Mouse (Mus musculus) midbrain, embryonic 10.5 days (tissue): Measurements from ENCODE around the gene Fkbp15. TPM values are rescaled to one million over a fixed set of nuclear protein-coding genes. Genes with fewer than 3 reads are reported as not detected.

Experiments used
- DNase-seq: peaks from one replicate; pipeline ENCODE4 v3.0.0-alpha.2; 2017; ENCODE audit warnings: low spot score
- H3K27ac ChIP-seq: fragments of 300-500 bp; sonication (generic); replicated peaks from 2 replicates; pipeline ENCODE4 v1.5.1; 2016; ENCODE audit warnings: mild to moderate bottlenecking
- H3K27me3 ChIP-seq: fragments of 300-500 bp; sonication (generic); 2 replicates; pipeline ENCODE4 v1.6.1; 2016; ENCODE audit warnings: low read depth, mild to moderate bottlenecking; ENCODE audit not compliant: poor library complexity, severe bottlenecking
- H3K36me3 ChIP-seq: fragments of 300-500 bp; sonication (generic); 2 replicates; pipeline ENCODE4 v1.6.1; 2016; ENCODE audit warnings: mild to moderate bottlenecking, moderate library complexity
- H3K4me1 ChIP-seq: fragments of 300-500 bp; sonication (generic); 2 replicates; pipeline ENCODE4 v1.6.1; 2016
- H3K4me3 ChIP-seq: fragments of 300-500 bp; sonication (generic); 2 replicates; pipeline ENCODE4 v1.5.1; 2016; ENCODE audit warnings: mild to moderate bottlenecking, moderate library complexity
- H3K9me3 ChIP-seq: fragments of 300-500 bp; sonication (generic); replicated peaks from 2 replicates; pipeline ENCODE4 v1.6.1; 2016; ENCODE audit warnings: mild to moderate bottlenecking
- WGBS: fragments of 180-500 bp; shearing (Covaris S2); methylation state at CpG from one replicate; pipeline ENCODE4 v1.1.7; 2016; 5-methylcytosine and 5-hydroxymethylcytosine counted together
- polyA plus RNA-seq: library from polyadenylated mRNA; unstranded; fragments of >200 nt; fragmentation: Nextera tagmentation; extraction: Ambion mirVana; gene quantifications from 2 replicates; pipeline ENCODE4 v1.2.1, GENCODE M21; 2016

The Fkbp15 gene
- polyA plus RNA-seq, 1 experiment from 2014 or later = 17.6 TPM

- Histone ChIP-seq H3K4me3 (no peak overlapping the region), H3K4me1 (no peaks in the 10 kb centered on the region), H3K9me3 (no peaks in the 10 kb centered on the region), H3K27ac (no peak overlapping the region), H3K27me3 (no peaks in the 10 kb centered on the region), H3K36me3 (peaks cover 57% of the 10 kb centered on the region)
- DNase-seq = no peak
- WGBS = 95% methylated on average over 7 of the region's 7 CpGs
Observed at GRCm38 (mm10) chr4:62385439-62385838, 25.1 kb upstream of the Fkbp15 start.

GRCm38 (mm10) chr4:62384159-62384558 is 23.8 kb upstream of the Fkbp15 start:
- H3K9me3 ChIP-seq = no peaks in the 10 kb centered on the region
- no peaks in the 10 kb centered on the region for H3K4me1 ChIP-seq
- DNase-seq = no peak
- 95% methylated on average over 1 of the region's 1 CpGs for WGBS
- no peak overlapping the region for H3K27ac ChIP-seq
- no peaks in the 10 kb centered on the region for H3K27me3 ChIP-seq
- H3K4me3 ChIP-seq = no peak overlapping the region
- H3K36me3 ChIP-seq = peaks cover 44% of the 10 kb centered on the region

GRCm38 (mm10) chr4:62383752-62384151 is 23.4 kb upstream of the Fkbp15 start:
- Histone ChIP-seq H3K27me3 (no peaks in the 10 kb centered on the region), H3K36me3 (peaks cover 40% of the 10 kb centered on the region), H3K4me1 (peaks cover under 1% of the 10 kb centered on the region; the same call in 1 of the 2 replicates), H3K4me3 (no peak overlapping the region), H3K27ac (no peak overlapping the region), H3K9me3 (no peaks in the 10 kb centered on the region)
- DNase-seq = no peak
- WGBS = 88% methylated on average over 7 of the region's 7 CpGs

- no peak for DNase-seq
- no peaks in the 10 kb centered on the region for H3K27me3 ChIP-seq
- H3K4me3 ChIP-seq = no peak overlapping the region
- 93% methylated on average over 6 of the region's 6 CpGs for WGBS
- no peaks in the 10 kb centered on the region for H3K9me3 ChIP-seq
- H3K4me1 ChIP-seq = peaks cover 3% of the 10 kb centered on the region; the same call in 1 of the 2 replicates
- H3K27ac ChIP-seq = no peak overlapping the region
- peaks cover 34% of the 10 kb centered on the region for H3K36me3 ChIP-seq
Observed at GRCm38 (mm10) chr4:62383207-62383606, 22.9 kb upstream of the Fkbp15 start.

- H3K27me3 ChIP-seq = no peaks in the 10 kb centered on the region
- DNase-seq = no peak
- H3K4me1 ChIP-seq = peaks cover 3% of the 10 kb centered on the region; the same call in 1 of the 2 replicates
- H3K36me3 ChIP-seq = 0 out of 2 replicates have a peak, but pooled peaks cover 6% of the 10 kb centered on the region
- 93% methylated on average over 9 of the region's 9 CpGs for WGBS
- H3K27ac ChIP-seq = no peak overlapping the region
- no peak overlapping the region for H3K4me3 ChIP-seq
- no peaks in the 10 kb centered on the region for H3K9me3 ChIP-seq
Observed at GRCm38 (mm10) chr4:62379724-62380381, 19.5 kb upstream of the Fkbp15 start.

GRCm38 (mm10) chr4:62376123-62376522 is 15.8 kb upstream of the Fkbp15 start:
- no peaks in the 10 kb centered on the region for H3K36me3 ChIP-seq
- H3K9me3 ChIP-seq = no peaks in the 10 kb centered on the region
- DNase-seq = no peak
- peaks cover 18% of the 10 kb centered on the region for H3K4me1 ChIP-seq
- 92% methylated on average over 2 of the region's 2 CpGs for WGBS
- H3K4me3 ChIP-seq = no peak overlapping the region
- H3K27me3 ChIP-seq = no peaks in the 10 kb centered on the region
- H3K27ac ChIP-seq = no peak overlapping the region

- Histone ChIP-seq H3K27me3 (no peaks in the 10 kb centered on the region), H3K27ac (no peak overlapping the region), H3K36me3 (no peaks in the 10 kb centered on the region), H3K4me3 (no peak overlapping the region), H3K4me1 (peaks cover 18% of the 10 kb centered on the region), H3K9me3 (no peaks in the 10 kb centered on the region)
- 88% methylated on average over 4 of the region's 4 CpGs for WGBS
- DNase-seq = no peak
Observed at GRCm38 (mm10) chr4:62374342-62374741, 14.0 kb upstream of the Fkbp15 start.

- Histone ChIP-seq H3K4me3 (no peak overlapping the region), H3K27ac (no peak overlapping the region), H3K36me3 (no peaks in the 10 kb centered on the region), H3K9me3 (no peaks in the 10 kb centered on the region), H3K4me1 (peaks cover 17% of the 10 kb centered on the region), H3K27me3 (no peaks in the 10 kb centered on the region)
- no peak for DNase-seq
- WGBS = 93% methylated on average over 7 of the region's 7 CpGs
Observed at GRCm38 (mm10) chr4:62373668-62374067, 13.3 kb upstream of the Fkbp15 start.

GRCm38 (mm10) chr4:62372818-62373520 is 12.6 kb upstream of the Fkbp15 start:
- no peaks in the 10 kb centered on the region for H3K36me3 ChIP-seq
- peaks cover 15% of the 10 kb centered on the region for H3K4me1 ChIP-seq
- H3K4me3 ChIP-seq = no peak overlapping the region
- DNase-seq = no peak
- no peaks in the 10 kb centered on the region for H3K9me3 ChIP-seq
- WGBS = 82% methylated on average over 9 of the region's 9 CpGs
- no peak overlapping the region for H3K27ac ChIP-seq
- no peaks in the 10 kb centered on the region for H3K27me3 ChIP-seq

GRCm38 (mm10) chr4:62372410-62372809 is 12.1 kb upstream of the Fkbp15 start:
- Histone ChIP-seq H3K4me3 (no peak overlapping the region), H3K4me1 (peaks cover 15% of the 10 kb centered on the region), H3K27ac (no peak overlapping the region), H3K27me3 (no peaks in the 10 kb centered on the region), H3K36me3 (no peaks in the 10 kb centered on the region), H3K9me3 (no peaks in the 10 kb centered on the region)
- 11% methylated on average over 1 of the region's 1 CpGs for WGBS
- no peak for DNase-seq

GRCm38 (mm10) chr4:62369091-62369490 is 8.7 kb upstream of the Fkbp15 start:
- Histone ChIP-seq H3K4me3 (no peak overlapping the region), H3K36me3 (no peaks in the 10 kb centered on the region), H3K27me3 (no peaks in the 10 kb centered on the region), H3K4me1 (peaks cover 15% of the 10 kb centered on the region), H3K9me3 (no peaks in the 10 kb centered on the region), H3K27ac (no peak overlapping the region)
- DNase-seq = no peak
- 81% methylated on average over 3 of the region's 3 CpGs for WGBS

- H3K27ac ChIP-seq = no peak overlapping the region
- H3K4me1 ChIP-seq = peaks cover 13% of the 10 kb centered on the region
- 95% methylated on average over 6 of the region's 6 CpGs for WGBS
- no peaks in the 10 kb centered on the region for H3K36me3 ChIP-seq
- H3K27me3 ChIP-seq = no peaks in the 10 kb centered on the region
- DNase-seq = no peak
- H3K9me3 ChIP-seq = no peaks in the 10 kb centered on the region
- H3K4me3 ChIP-seq = no peak overlapping the region
Observed at GRCm38 (mm10) chr4:62367586-62367985, 7.2 kb upstream of the Fkbp15 start.

GRCm38 (mm10) chr4:62366291-62366690 is 5.9 kb upstream of the Fkbp15 start:
- H3K9me3 ChIP-seq = no peaks in the 10 kb centered on the region
- no peak overlapping the region for H3K27ac ChIP-seq
- H3K36me3 ChIP-seq = no peaks in the 10 kb centered on the region
- WGBS = 90% methylated on average over 4 of the region's 4 CpGs
- no peak for DNase-seq
- H3K4me3 ChIP-seq = no peak overlapping the region
- peaks cover 9% of the 10 kb centered on the region for H3K4me1 ChIP-seq
- no peaks in the 10 kb centered on the region for H3K27me3 ChIP-seq
